Mouse (Mus musculus) layer of hippocampus, postnatal 25 days (tissue): ENCODE measurements around the gene Abca13. TPM values are rescaled to one million over a fixed set of nuclear protein-coding genes. Genes with fewer than 3 reads are reported as not detected.
"Not testable (repeated sequence)": the region's sequence is repeated elsewhere in the genome, so short reads cannot be mapped to it uniquely, and the experiment has no call there.

Experiments
- DNase-seq, 2 experiments: peaks; one replicate each; pipeline ENCODE4 v3.0.0; 2022; ENCODE audit warnings: mixed read lengths in 2 of 2, low spot score in 1 of 2; ENCODE audit errors: extremely low spot score in 1 of 2
- total RNA-seq, 2 experiments: library from RNA; stranded (reverse); gene quantifications; 2 replicates each; pipeline ENCODE4 v1.2.3; 2021

Gene Abca13
- under 1 TPM; 0.02 TPM for total RNA-seq

DNA sequence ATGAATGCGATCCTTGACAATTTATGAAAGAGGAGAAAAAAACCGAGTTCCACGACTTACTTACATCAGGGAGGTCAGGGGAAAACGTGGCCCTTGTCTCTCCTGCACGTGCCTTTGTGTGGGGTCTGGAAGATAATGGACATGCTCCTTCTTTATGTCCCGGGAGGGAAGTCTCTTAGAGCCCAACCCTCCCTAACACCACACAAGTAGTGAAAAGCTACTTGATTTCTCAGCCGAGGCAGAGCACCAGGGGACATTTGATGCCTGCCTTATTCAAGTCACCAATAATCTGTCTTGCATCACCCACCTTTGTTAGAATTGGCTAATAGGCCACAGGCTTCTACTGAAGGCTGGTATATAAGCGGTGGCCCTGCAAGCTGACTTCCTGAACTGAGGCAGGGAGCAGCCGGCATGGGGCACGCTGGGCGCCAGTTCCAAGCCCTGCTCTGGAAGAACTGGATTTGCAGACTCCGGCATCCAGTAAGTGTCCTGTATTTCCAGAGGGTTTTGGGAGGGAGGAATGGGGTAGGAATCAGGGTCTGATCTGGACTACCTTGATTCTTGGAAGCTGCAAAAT, at the start of gene Abca13:
Gene Abca13 (plus strand): TSS at position 388 of the 577 bp plus-strand sequence.
- DNase-seq, result no peak

DNA sequence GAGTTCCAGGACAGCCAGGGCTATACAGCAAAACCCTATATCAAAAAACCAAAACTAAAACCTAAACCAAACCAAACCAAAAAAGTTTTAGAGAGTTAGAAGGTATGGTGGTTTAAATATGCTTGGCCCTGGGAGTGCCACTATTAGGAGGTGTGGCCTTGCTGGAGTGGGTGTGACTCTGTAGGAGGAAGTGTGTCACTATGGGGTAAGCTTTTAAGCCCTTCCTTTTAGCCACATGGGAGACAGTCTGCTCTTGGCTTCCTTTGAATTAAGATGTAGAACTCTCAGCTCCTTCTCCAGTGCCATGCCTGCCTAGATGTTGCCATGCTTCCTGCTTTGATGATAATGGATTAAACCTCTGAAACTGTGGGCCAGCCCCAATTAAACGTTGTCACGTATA, 46.6 kb upstream of the Abca13 start:
- no peak for DNase-seq

DNA sequence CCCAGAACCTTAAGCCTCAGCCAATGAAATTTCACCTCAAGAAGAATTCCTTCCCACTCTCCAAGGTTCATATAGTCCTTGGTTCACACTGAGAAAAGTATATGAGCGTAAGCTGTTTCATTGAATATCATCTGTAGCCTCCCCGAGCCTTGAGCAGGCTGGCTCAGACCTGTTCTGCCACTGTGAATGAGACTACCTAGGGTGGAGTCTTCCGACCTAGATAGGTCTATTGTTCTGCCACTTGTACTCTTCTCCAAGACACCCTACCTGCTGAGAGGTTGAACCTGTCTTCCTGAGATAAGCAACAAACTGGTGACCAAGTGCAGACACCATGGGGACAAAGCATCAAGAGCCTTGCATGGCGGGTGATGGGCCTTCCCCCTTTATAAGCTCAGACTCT, 45.6 kb upstream of the Abca13 start:
- no peak for DNase-seq

DNA sequence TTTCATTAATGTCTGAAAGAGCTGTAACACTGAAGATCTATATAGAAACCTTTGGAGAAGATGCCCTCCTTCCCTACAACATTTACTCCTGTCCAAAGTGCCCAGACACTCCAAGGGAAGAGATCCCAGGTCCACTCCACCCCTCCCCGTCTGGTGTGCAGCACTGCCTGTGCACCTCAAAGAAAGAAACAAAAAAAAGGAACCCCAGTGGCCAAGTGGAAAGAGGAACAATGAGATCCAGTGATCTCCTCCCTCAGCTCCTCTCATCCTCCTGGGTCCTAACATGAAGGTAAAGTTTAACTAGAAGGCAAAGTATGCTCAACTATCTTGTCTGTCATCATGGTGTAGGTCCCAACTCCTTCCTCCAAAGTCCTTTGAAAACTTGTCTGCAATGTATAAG, 45.1 kb upstream of the Abca13 start:
- no peak for DNase-seq

DNA sequence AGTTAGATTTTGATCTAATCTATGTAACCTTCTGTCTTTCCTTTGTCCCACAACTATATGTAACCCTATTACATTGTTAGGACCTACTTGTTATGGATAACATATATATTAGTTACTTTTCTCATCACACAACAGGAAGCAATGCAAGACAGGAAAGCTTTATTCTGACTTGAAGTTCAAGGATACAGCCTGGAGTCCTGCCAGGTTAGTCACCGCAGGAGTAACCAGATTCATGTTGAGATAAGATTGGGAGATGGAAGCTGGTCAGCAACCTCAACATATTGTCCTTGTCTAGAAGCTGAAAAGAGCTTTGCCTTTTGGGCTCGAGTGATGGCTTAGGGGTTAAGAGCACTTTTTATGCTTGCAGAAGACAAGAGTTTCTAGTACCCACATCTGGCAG, 43.5 kb upstream of the Abca13 start:
- DNase-seq, result no peak

DNA sequence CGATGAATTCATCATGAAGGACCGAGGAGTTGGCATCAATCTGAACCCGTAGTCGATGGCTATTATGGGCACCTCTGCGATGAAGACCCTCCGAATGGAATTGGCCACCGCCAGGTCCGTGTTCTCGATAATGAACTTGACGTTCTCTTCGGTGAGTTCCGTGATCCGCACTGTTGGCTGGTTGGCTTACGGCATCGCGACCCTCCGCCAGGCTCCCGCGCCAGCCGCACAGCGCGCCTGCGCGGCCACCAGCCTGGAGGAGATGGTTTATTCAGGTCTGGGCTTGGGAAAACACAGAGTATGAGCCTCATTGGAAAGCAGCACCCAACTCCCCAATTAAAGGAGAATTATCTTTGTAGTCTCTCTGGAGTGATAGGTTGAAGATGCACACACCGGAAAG, 41.3 kb upstream of the Abca13 start:
- DNase-seq, result not testable (repeated sequence)

DNA sequence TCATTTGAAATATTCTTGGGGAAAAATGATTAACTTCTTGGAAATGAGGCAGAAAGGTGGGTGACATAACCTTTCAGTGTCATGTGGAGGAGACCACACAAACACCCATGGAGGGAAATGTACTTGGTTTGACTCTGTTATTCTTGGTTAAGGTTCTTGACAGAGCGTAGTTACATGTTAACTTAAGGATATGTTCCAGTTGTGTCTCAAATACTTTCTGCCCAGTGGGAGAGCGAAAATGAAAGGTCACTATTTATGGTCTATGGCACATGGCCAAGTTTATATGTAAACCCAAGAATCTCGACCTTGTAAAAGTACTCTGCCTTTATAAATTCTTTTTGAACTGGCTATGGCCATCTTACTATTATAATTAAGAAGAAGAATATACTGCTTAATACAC, 31.8 kb upstream of the Abca13 start:
- DNase-seq, result no peak

DNA sequence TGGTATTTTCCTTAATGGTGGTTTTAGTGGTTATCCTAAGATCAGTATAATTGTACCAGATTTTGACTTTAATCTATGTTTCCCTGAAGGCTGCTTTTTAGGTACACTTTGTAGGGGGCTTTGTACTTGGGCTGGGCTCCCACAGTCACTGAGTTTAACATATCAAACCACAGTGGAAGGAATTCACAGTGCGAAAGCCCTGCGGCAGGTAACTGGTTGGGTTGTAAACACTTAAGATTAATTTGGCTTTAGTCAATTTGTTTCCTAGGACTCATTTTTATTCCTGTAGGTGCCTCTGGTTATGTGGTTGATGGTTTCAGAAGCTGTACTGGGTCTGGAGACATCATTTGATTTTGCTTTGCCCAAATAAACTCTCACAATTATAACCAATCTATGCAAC, 24.4 kb upstream of the Abca13 start:
- no peak for DNase-seq

DNA sequence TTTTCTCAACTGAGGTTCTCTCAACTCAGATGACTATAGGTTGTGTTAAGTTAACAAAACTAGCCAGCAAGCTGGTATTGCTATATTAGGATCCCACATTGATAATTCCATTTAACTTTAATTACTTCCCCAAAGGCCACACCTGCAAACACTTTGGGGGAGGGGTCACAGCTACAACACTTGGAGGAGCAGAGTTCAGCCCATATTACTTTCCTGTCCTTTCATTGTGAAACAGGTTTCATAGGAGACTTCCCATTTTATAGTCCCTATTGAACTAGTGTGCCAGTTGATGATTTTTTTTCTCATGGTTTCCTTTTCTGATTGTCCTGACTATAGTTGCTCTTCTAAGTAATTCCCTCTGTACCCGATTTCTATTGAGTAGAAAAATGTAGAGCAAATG, 10.3 kb upstream of the Abca13 start:
- DNase-seq, result no peak

DNA sequence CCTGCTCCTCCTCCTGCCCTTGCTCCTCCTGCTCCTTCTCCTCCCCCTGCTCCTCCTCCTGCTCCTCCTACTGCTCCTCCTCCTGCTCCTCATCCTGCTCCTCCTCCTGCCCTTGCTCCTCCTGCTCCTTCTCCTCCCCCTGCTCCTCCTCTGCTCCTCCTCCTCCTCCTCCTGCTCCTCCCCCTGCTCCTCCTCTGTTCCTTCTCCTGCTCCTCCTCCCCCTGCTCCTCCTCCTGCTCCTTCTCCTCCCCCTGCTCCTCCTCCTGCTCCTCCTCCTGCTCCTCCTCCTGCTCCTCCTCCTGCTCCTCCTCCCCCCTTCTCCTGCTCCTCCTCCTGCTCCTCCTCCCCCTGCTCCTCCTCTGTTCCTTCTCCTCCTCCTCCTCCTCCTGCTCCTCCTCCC, 2.3 kb upstream of the Abca13 start:
- DNase-seq, result not testable (repeated sequence)

DNA sequence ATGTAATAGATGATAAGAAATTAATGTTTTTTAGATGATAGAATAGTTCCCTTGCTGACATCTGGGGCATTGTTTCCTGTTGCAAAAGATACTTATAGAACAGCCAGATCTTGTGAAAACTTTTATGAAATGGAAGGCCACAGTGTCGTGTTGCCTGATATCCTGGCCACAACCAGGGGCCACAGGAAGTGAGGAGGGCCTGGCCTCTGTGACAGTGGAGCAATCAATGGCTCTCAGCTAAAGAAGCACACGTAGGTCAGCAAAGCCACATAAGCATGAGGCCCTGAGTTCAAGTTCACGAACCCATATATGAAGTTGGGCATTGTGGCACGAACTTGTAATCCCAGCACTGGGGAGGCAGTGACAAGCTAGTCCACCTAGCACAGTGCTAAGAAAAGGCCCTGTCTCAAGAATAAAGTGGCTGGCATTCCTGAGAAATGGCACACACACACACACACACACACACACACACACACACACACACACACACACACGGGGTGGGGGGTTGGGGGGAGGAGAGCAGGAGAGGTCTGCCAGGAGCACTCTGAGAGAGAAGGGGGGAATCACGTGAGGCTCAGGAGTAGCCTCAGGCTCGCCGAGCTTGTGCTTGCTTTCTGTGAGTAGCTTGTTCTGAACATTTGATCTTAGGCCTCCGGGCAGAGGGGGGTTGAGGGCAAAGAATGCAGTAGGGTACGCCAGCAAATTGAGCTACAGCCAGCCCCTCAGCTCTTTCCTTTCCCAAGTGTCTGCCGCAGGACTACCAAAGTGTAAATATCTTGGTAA, 779 bp upstream of the Abca13 start:
- no peak for DNase-seq

DNA sequence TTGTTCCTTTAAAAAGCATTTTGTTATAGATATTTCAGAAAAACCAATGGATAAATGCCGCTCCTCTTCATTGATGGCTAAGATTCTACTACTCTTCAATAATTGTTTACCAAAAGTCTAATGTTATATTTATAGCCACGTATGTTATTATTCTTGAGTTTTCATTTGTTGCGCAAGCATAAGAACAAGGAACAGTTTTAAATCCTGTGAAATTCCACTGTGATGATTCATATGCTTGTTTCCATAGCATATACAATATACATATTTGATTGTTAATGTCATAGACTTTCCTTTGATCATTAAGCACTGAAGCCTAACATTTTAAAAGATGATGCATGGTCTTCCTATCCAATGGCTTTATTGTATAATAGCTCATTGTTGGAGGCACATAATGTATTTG, 3.1 kb downstream of the Abca13 start:
- DNase-seq, result no peak

DNA sequence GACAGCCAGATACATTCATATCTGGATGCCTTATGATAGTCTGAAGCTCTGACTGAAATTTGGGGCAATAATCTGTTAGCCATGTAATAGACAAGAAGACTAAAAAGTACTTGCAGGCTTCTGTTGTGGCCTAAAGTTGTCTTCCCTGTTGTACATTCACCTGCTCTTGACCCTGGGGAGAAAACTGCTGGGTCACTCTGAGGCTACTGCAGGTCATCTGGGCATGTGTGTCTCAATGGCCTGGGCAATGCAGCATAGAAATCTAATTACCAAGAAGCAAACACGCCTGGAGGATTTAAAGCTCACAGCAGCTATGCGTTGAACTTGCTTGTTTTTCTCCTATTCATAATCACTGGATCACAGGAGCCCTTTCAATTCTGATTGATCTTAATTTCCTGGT, 8.1 kb downstream of the Abca13 start:
- no peak for DNase-seq

DNA sequence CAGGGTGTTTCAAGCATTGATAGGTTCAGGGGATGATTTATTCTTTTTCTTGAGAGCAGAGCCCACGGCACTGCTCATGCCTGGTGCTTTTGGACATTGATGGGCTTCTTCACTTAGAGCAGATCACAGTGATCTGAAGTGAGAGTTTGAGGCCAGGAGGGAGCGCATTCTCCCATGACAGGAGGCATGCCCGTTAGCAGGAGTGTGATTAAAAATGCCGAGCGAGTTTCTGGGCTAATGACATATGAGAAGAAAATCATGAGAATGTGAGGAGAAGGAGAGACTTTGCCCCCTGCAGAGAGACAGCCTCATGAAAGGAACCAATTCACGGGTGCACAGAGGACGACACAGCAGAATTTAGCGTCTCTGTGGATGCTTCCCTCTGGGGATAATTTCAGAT, 19.0 kb downstream of the Abca13 start:
- DNase-seq, result no peak

DNA sequence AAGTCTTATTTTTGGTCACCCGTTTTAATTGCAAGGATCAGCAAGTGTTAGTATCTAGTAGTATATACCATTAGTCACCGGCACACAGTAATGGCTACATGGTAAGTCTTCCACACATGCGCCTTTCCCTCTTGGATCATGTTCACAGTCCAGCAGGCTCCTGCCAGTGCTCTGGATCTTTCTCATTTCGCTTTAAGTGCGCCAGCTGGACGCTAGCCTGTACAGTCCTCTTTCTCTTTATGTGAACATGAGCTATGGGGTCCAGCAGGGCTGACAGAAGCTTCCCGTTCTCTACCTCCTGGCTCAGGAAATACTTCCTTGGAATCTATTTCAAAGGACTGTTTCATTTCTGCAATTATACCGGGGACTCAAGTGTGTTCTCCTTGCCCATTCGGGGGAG, 21.8 kb downstream of the Abca13 start:
- DNase-seq, result no peak

DNA sequence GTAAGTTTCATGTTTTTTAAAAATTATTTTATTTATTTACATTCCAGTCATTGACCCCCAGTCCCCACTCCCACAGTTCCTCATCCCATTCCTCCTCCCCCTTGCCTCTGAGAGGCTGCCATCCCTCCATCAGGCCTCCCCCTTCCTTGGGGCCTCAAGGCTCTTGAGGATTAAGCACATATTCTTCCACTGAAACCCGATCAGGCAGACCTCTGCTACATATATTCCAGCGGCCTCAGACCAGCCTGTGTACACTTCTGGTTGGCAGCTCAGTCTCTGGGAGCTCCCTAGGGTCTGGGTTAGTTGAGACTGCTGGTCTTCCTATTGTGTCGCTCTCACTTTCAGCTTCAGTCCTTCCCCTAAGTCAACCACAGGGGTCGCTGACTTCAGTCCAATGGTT, 24.5 kb downstream of the Abca13 start:
- DNase-seq, result no peak

DNA sequence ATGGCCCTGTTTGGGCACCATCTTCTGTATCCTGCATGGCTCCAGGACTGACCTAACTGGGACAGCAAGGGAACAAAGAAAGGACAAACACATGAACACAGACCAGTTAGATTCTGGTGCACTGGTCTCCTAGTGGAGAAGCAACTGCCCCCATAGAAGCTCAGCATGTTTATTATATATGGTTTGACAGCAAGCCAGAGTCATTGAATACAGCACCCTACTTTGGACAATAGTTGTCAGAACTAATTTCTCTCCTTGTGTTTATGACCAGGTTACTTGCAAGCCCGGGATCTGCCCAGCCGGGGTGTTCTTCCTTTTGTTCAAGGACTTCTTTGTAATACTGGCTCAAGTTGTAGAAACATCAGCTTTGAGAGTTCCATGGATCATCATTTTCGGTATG, 28.8 kb downstream of the Abca13 start:
- no peak for DNase-seq

DNA sequence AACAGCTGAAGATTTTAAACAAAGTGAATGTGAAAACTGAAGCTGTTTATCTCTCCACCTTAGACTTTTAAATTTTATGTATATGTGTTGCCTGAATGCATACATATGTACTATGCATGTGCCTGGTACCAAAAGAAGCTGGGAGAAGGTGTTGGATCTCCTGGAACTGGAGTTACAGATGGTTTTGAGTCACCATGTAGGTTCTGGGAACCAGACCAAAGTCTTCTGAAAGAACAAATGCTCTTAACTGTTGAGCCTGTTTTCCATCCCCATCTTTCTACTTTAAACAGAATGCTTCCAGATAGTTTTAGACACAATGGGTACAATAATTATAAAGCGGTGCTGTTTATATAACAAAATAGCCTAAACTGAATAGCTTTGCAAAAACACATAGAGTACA, 29.9 kb downstream of the Abca13 start:
- no peak for DNase-seq

DNA sequence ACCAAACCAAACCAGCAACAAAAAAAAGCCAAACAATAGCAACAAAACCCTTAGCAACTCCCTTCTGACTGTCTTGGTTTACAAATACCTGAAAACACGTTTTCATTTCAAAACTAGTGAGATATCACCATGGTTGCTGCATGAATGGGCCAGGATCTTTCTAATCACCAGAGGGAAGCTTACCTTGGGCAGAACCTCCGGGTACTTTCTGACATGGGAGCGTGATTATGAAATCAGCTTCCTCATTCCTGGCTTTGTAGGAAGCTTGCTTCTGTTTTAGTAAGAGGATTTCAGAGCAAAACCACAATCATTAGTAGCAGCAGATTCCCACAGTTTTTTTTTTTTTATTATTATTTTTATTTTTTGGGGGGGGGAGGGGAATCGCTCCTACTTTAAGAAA, 34.7 kb downstream of the Abca13 start:
- DNase-seq, result no peak

DNA sequence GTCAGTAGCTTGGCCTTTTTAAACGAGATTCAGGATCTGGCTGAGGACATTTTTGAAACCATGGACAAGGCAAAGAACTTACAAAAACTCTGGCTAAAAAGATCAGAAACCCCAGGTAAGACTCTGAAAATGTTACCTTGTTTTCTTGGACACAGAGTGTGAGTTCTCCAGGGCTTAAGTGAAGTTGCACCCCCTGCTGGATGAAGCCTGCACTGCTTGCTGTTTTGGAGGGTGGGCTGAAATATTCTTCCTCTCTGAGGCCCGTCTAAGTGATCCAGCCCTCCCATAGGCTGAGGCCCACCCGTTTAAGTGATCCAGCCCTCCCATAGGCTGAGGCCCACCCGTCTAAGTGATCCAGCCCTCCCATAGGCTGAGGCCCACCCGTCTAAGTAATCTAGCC, 57.9 kb downstream of the Abca13 start:
- peak in 1 of 2 experiments; percentile 11 for DNase-seq

DNA sequence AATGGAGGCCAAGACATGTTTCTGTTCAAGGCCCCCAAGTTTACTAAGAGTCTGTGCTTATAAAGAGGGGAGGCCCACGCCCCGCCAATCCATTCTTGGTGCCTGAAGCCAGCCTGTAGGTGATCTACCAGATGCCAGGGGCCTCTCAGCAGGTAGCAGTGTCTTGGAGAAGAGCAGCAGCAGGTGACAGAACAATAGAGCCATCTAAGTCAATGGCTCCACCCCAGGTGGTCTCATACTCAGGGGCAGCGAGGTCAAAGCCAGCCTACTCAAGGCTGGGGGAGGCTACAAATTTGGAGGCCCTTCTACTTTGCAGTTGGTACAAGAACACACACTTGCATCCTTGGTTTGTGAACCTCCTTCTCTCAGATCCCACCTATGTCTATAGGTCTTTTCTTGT, 71.3 kb downstream of the Abca13 start:
- not testable (repeated sequence) for DNase-seq

DNA sequence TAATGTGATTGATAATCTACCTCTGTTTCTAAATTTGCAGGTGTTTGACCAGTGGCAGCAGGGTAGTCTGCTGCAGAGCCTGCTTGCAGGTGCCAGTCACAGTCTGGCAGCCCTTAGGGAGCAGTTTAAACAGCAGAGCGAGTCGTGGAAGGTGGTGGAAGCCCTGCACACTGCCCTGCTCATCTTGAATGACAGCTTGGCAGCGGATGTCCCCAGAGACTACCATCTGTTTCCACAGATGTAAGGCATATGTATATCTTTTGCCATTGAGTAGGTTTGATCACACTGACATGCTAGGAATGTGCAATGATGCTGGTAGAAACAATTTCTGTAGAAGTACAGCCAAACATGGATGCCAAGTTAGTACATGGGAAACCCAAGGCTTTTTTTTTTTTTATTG, 77.3 kb downstream of the Abca13 start:
- peak in 1 of 2 experiments; percentile 4 for DNase-seq
